Mouse (Mus musculus): ENCODE data around the gene Uxs1. TPM values are rescaled to one million over a fixed set of nuclear protein-coding genes. Genes with fewer than 3 reads are reported as not detected.

The Uxs1 gene
- 32.7 and 33.6 TPM in 2 replicates for polyA plus RNA-seq (2014; fragmentation: Nextera tagmentation; extraction: Ambion mirVana)

DNA sequence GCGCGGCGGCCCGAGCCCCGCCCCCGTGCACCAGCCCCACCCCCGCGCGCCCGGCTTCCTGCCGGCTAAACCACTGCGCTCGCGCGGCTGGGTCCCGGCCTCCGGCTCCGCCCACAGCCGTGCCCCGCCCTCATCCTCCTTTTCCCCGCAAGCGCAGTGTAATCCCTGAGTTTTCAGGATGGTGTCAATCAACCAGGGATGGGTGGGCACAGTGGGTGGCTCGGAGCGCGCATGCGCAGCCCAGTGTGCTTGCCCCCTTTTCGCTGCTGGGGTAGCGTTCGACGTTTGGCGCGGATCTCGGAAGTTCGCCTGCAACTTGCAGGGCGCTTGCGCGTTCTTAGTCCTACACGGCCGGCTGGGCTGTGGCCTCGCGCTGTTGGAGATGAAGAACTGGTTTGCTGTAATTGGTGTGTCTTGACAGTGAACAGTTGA, at the start of gene Uxs1:
Gene Uxs1 (minus strand): TSS at position 38 of the 432 bp plus-strand sequence.
- DNase-seq (ENCODE audit: low spot score) (peak; percentile 99), ATAC-seq (ENCODE audit: low read depth) (peak; percentile 99)
- Histone ChIP-seq H3K4me3 (ENCODE audit: low read depth, low read length) (peak within 1 kb of the TSS; percentile 93), H3K4me1 (ENCODE audit: control insufficient read depth, insufficient read depth, low read length) (peaks cover 9% of the 10 kb centered on the region; the same call in 1 of the 2 replicates), H3K27ac (replicated peaks; ENCODE audit: low read depth, low read length) (peak within 1 kb of the TSS; percentile 88), H3K4me2 (ENCODE audit: low read depth, low read length) (peak within 1 kb of the TSS; percentile 95), H3K27me3 (replicated peaks; ENCODE audit: control insufficient read depth, insufficient read depth, low read length) (no peaks in the 10 kb centered on the region), H3K9ac (ENCODE audit: low read depth, low read length) (peak within 1 kb of the TSS; percentile 87), H3K36me3 (ENCODE audit: control insufficient read depth, insufficient read depth, low read length) (no peaks in the 10 kb centered on the region), H3K9me3 (ENCODE audit: control insufficient read depth, low read length) (no peaks in the 10 kb centered on the region)
- WGBS: 0% methylated on average over 25 of the region's 41 CpGs

DNA sequence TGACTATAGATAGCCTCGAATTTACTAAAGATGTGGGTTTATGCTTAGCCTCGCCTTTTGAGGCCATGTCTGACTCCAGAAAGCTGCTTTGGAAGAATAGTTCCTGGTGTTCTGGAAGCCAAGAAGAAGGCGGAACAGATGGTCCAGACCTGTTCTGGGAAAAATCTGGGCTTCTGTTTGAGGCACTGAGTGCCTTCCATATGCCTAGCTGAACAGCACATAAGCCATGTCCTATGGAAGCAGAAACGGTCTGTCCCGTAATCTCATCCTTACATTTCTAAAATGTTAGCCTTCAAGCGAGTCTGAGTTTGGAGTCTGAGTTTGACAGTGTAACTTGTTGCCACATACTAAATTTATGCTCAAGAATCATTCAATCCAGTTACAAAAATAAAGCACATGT, 49.6 kb upstream of the Uxs1 start:
- no peak overlapping the region for H3K4me2 ChIP-seq (ENCODE audit: low read depth, low read length)
- no peaks in the 10 kb centered on the region for H3K27me3 ChIP-seq (replicated peaks; ENCODE audit: control insufficient read depth, insufficient read depth, low read length)
- no peak overlapping the region for H3K27ac ChIP-seq (replicated peaks; ENCODE audit: low read depth, low read length)
- H3K9ac ChIP-seq (ENCODE audit: low read depth, low read length): no peak overlapping the region
- no peak for ATAC-seq (ENCODE audit: low read depth)
- no peak overlapping the region for H3K4me3 ChIP-seq (ENCODE audit: low read depth, low read length)
- H3K36me3 ChIP-seq (ENCODE audit: control insufficient read depth, insufficient read depth, low read length): no peaks in the 10 kb centered on the region
- no peaks in the 10 kb centered on the region for H3K9me3 ChIP-seq (ENCODE audit: control insufficient read depth, low read length)
- no peaks in the 10 kb centered on the region for H3K4me1 ChIP-seq (ENCODE audit: control insufficient read depth, insufficient read depth, low read length)
- 78% methylated on average over 6 of the region's 6 CpGs for WGBS
- DNase-seq (ENCODE audit: low spot score): no peak

DNA sequence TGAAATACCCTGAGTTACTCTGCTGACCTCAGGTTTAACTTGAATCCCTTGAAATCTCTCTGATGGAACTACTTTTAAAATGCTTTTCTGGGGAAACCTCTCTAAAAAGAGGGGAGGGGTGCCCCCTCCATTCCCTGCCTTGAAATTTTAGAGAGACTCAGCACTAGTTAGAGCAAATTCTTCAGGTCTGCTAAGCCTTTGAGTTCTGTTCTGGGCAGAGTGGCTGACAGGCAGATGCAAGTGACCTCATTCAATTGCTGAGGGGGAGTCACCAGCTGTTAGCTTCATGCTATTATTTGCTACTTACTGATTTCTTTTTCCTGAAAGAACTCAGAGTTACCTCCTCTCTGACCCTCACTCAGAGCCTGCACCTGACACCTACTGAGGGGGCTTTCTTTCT, 43.5 kb upstream of the Uxs1 start:
- ATAC-seq (ENCODE audit: low read depth) (no peak), DNase-seq (ENCODE audit: low spot score) (peak; percentile 38)
- no peak overlapping the region for H3K9ac ChIP-seq (ENCODE audit: low read depth, low read length)
- no peak overlapping the region for H3K4me2 ChIP-seq (ENCODE audit: low read depth, low read length)
- H3K4me1 ChIP-seq (ENCODE audit: control insufficient read depth, insufficient read depth, low read length): no peaks in the 10 kb centered on the region
- no peak overlapping the region for H3K27ac ChIP-seq (replicated peaks; ENCODE audit: low read depth, low read length)
- H3K36me3 ChIP-seq (ENCODE audit: control insufficient read depth, insufficient read depth, low read length): no peaks in the 10 kb centered on the region
- H3K4me3 ChIP-seq (ENCODE audit: low read depth, low read length): no peak overlapping the region
- no peaks in the 10 kb centered on the region for H3K27me3 ChIP-seq (replicated peaks; ENCODE audit: control insufficient read depth, insufficient read depth, low read length)
- H3K9me3 ChIP-seq (ENCODE audit: control insufficient read depth, low read length): no peaks in the 10 kb centered on the region

DNA sequence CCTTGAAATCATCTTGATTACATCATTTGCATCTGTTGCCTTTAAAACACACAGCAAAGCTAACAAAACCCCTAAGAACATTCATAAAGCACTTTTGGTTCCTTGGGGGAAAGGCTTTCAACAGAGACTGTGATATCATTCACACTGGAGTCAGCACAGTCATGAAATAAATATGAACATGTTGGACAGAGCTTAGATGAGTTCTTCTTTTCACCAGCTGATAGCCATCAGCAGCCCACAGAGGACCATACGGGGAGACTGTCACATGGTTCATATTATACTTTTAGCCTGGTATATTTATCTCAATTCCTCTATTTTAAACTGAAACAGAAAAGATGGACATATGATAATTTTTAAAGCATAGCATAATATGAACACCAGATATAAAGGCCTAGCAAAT, 40.9 kb upstream of the Uxs1 start:
- WGBS: 32% methylated on average over 1 of the region's 1 CpGs

DNA sequence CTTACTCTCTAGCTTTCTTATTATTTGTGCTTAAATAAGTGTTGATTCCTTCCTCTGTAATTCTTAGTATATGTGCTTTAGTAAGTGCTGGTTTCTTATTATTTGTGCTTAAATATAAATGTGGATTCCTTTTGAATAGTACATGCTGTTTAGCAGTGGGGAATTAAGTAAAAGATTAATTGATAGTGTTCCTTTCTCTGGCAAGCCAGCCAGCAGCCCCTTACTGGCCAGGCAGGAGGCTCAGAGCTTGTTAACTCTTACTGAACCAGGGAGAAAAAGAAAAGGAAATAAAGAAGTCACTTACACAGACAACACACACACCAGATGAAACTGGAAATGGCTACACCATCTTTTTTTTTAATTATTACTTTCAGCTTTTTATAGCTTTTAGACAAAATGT, 37.2 kb upstream of the Uxs1 start:
- Histone ChIP-seq H3K36me3 (ENCODE audit: control insufficient read depth, insufficient read depth, low read length) (no peaks in the 10 kb centered on the region), H3K4me1 (ENCODE audit: control insufficient read depth, insufficient read depth, low read length) (no peaks in the 10 kb centered on the region), H3K9ac (ENCODE audit: low read depth, low read length) (no peak overlapping the region), H3K4me2 (ENCODE audit: low read depth, low read length) (no peak overlapping the region), H3K27me3 (replicated peaks; ENCODE audit: control insufficient read depth, insufficient read depth, low read length) (no peaks in the 10 kb centered on the region), H3K27ac (replicated peaks; ENCODE audit: low read depth, low read length) (no peak overlapping the region), H3K4me3 (ENCODE audit: low read depth, low read length) (no peak overlapping the region), H3K9me3 (ENCODE audit: control insufficient read depth, low read length) (no peaks in the 10 kb centered on the region)
- DNase-seq (ENCODE audit: low spot score): no peak
- ATAC-seq (ENCODE audit: low read depth): no peak

More for the DNA sequence above, 40.9 kb upstream of the Uxs1 start:
- Histone ChIP-seq H3K4me3 (ENCODE audit: low read depth, low read length) (no peak overlapping the region), H3K27me3 (replicated peaks; ENCODE audit: control insufficient read depth, insufficient read depth, low read length) (no peaks in the 10 kb centered on the region), H3K36me3 (ENCODE audit: control insufficient read depth, insufficient read depth, low read length) (no peaks in the 10 kb centered on the region), H3K9ac (ENCODE audit: low read depth, low read length) (no peak overlapping the region), H3K9me3 (ENCODE audit: control insufficient read depth, low read length) (no peaks in the 10 kb centered on the region), H3K27ac (replicated peaks; ENCODE audit: low read depth, low read length) (no peak overlapping the region), H3K4me1 (ENCODE audit: control insufficient read depth, insufficient read depth, low read length) (no peaks in the 10 kb centered on the region), H3K4me2 (ENCODE audit: low read depth, low read length) (no peak overlapping the region)
- DNase-seq (ENCODE audit: low spot score) (no peak), ATAC-seq (ENCODE audit: low read depth) (no peak)

DNA sequence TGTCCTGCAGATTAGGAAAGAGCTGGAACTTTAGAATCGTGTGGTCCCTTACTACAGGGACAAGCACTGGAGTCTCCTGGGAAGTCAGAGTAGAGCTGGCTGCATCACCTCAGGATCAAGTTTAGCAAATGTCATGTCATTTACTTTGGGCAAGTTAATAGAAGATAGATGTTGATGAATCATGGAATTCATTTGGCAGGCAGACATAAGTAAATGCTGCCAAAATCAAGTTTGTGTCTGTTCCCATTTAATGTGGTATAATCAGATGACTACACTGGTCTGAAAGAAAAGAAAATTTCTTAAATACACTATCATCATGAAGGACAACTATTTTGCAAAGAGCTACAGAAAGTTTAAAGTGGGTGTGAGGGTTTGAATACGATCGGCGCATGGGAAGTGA, 35.0 kb upstream of the Uxs1 start:
- no peaks in the 10 kb centered on the region for H3K9me3 ChIP-seq (ENCODE audit: control insufficient read depth, low read length)
- no peak overlapping the region for H3K27ac ChIP-seq (replicated peaks; ENCODE audit: low read depth, low read length)
- no peak for DNase-seq (ENCODE audit: low spot score)
- no peaks in the 10 kb centered on the region for H3K36me3 ChIP-seq (ENCODE audit: control insufficient read depth, insufficient read depth, low read length)
- WGBS: 85% methylated on average over 4 of the region's 4 CpGs
- no peak for ATAC-seq (ENCODE audit: low read depth)
- no peak overlapping the region for H3K4me2 ChIP-seq (ENCODE audit: low read depth, low read length)
- H3K27me3 ChIP-seq (replicated peaks; ENCODE audit: control insufficient read depth, insufficient read depth, low read length): no peaks in the 10 kb centered on the region
- no peaks in the 10 kb centered on the region for H3K4me1 ChIP-seq (ENCODE audit: control insufficient read depth, insufficient read depth, low read length)
- H3K9ac ChIP-seq (ENCODE audit: low read depth, low read length): no peak overlapping the region
- no peak overlapping the region for H3K4me3 ChIP-seq (ENCODE audit: low read depth, low read length)

DNA sequence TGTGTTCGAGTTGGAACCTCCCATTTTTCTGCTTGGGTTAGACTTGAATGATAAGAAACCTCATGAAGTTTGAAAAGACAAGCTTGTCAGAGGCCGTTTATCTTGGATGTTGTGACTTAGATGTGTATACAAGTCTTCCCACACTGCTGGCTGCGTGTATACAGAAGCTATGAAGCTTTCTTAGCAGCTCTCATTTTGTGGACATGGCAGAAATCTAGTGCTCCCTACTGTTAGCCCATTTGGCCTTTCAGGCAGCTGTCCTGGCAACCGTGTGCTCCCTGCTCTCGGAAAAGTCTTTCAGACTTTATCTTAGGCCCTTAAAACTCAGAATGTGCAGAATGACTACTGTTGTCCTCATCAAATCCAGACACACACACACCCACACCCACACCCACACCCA, 31.4 kb upstream of the Uxs1 start:
- no peak for ATAC-seq (ENCODE audit: low read depth)
- WGBS: 76% methylated on average over 5 of the region's 5 CpGs
- H3K36me3 ChIP-seq (ENCODE audit: control insufficient read depth, insufficient read depth, low read length): no peaks in the 10 kb centered on the region

DNA sequence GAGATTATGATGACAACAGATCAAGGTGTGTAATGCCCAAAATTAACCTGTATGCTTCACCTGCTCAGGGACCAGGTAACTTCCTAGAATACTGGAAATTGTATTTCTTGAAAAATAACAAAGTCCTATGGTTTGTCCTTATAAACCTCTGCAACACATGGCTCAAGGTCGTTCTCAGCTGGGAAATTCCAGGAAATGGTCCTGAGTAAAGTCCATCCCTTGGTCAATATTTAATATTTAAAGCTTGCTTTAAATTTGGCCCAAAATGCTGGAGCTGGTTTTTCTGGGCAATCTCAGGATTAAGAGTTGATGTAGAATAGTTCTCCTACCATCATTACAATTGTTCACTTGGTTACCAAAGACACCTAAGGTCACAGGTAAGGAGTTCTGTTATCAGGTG, 30.1 kb upstream of the Uxs1 start:
- H3K27me3 ChIP-seq (replicated peaks; ENCODE audit: control insufficient read depth, insufficient read depth, low read length): no peaks in the 10 kb centered on the region
- DNase-seq (ENCODE audit: low spot score) (no peak), ATAC-seq (ENCODE audit: low read depth) (no peak)
- H3K36me3 ChIP-seq (ENCODE audit: control insufficient read depth, insufficient read depth, low read length): no peaks in the 10 kb centered on the region
- H3K4me1 ChIP-seq (ENCODE audit: control insufficient read depth, insufficient read depth, low read length): no peaks in the 10 kb centered on the region
- no peak overlapping the region for H3K4me2 ChIP-seq (ENCODE audit: low read depth, low read length)
- H3K4me3 ChIP-seq (ENCODE audit: low read depth, low read length): no peak overlapping the region
- no peaks in the 10 kb centered on the region for H3K9me3 ChIP-seq (ENCODE audit: control insufficient read depth, low read length)
- 71% methylated on average over 1 of the region's 1 CpGs for WGBS
- H3K9ac ChIP-seq (ENCODE audit: low read depth, low read length): no peak overlapping the region
- no peak overlapping the region for H3K27ac ChIP-seq (replicated peaks; ENCODE audit: low read depth, low read length)

More for the DNA sequence above, 31.4 kb upstream of the Uxs1 start:
- Histone ChIP-seq H3K4me3 (ENCODE audit: low read depth, low read length) (no peak overlapping the region), H3K4me1 (ENCODE audit: control insufficient read depth, insufficient read depth, low read length) (no peaks in the 10 kb centered on the region), H3K9ac (ENCODE audit: low read depth, low read length) (no peak overlapping the region), H3K27ac (replicated peaks; ENCODE audit: low read depth, low read length) (no peak overlapping the region), H3K4me2 (ENCODE audit: low read depth, low read length) (no peak overlapping the region), H3K9me3 (ENCODE audit: control insufficient read depth, low read length) (no peaks in the 10 kb centered on the region), H3K27me3 (replicated peaks; ENCODE audit: control insufficient read depth, insufficient read depth, low read length) (no peaks in the 10 kb centered on the region)
- no peak for DNase-seq (ENCODE audit: low spot score)

DNA sequence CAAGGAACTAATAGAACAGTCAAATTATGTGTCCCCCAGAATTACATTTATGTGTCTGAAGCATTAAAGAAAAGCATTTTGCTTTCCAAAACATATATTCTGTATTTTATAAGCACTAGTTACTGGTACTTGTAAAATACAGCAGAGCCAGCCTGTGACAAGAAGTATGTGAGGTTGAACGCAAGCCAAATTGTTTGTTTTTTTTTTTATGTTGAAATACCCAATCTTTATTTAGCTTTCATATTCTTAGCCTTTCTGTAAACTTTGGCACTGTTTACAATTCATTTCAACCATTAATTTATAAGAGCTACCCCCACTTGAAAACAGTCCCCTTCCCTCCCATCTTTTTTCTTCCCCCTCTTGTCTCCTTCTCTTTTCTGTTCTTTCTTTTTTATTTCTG, 28.0 kb upstream of the Uxs1 start:
- DNase-seq (ENCODE audit: low spot score): no peak
- Histone ChIP-seq H3K27ac (replicated peaks; ENCODE audit: low read depth, low read length) (no peak overlapping the region), H3K27me3 (replicated peaks; ENCODE audit: control insufficient read depth, insufficient read depth, low read length) (no peaks in the 10 kb centered on the region), H3K4me3 (ENCODE audit: low read depth, low read length) (no peak overlapping the region), H3K4me1 (ENCODE audit: control insufficient read depth, insufficient read depth, low read length) (no peaks in the 10 kb centered on the region), H3K36me3 (ENCODE audit: control insufficient read depth, insufficient read depth, low read length) (no peaks in the 10 kb centered on the region), H3K4me2 (ENCODE audit: low read depth, low read length) (no peak overlapping the region), H3K9ac (ENCODE audit: low read depth, low read length) (no peak overlapping the region), H3K9me3 (ENCODE audit: control insufficient read depth, low read length) (no peaks in the 10 kb centered on the region)
- no peak for ATAC-seq (ENCODE audit: low read depth)
- WGBS: 87% methylated on average over 1 of the region's 1 CpGs

All from embryonic facial prominence, embryonic 14.5 days (tissue).